Mouse (Mus musculus): ENCODE measurements around the gene Rad54l2.

DNA sequence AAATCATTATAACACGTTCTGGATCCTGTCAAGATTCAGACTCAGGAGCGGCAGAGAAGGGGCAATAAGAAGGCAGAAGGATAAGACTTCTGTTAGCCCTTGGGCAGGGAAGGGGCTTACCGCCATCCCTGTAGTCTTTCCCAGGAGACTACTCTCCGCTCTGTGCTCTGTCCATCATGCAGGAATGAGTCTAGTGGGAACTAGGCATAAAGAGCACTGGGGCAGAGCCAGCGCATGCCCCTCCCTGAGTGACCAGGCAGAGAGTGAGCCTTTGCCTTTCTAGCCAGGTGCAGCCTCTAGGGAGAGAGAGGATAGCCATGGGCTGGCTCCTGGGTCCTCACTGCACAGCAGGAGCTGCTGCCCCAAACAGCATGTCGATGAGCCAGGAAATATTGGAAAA, 124.1 kb downstream of the Rad54l2 start:
- TF ChIP-seq CTCF (IDR thresholded peaks at IDR 0.05) (no peak), POLR2A (IDR thresholded peaks at IDR 0.05; ENCODE audit: insufficient read depth, low read depth, low read length) (no peak)

Data from heart, adult 2 months (tissue).